Mouse (Mus musculus) CH12.LX (cell line): ENCODE measurements around the gene Tmcc1.
A peak's percentile ranks its signal among the peaks of the same experiment; 100 is the strongest.

Experiments used
- CTCF ChIP-seq, 2 experiments: IDR thresholded peaks in 1 of 2; conservative IDR thresholded peaks in 1 of 2; 2 replicates each; pipeline ENCODE4 v1.5.1; 2011 to 2012; ENCODE audit warnings: low read depth in 2 of 2, low read length in 2 of 2, improper control_type of control experiment in 1 of 2, inconsistent platforms in 1 of 2, mild to moderate bottlenecking in 1 of 2, moderate library complexity in 1 of 2
- EP300 ChIP-seq: IDR thresholded peaks from 2 replicates; pipeline ENCODE4 v1.6.1; 2011; ENCODE audit warnings: low read length, improper control_type of control experiment
- IRF4 ChIP-seq: IDR thresholded peaks from 2 replicates; pipeline ENCODE4 v1.6.1; 2014; ENCODE audit warnings: low read depth, mild to moderate bottlenecking, inconsistent platforms, low read length, improper control_type of control experiment
- NELFE ChIP-seq: IDR thresholded peaks from 2 replicates; pipeline ENCODE4 v1.6.1; 2011; ENCODE audit warnings: low read depth, low read length, improper control_type of control experiment
- SMC3 ChIP-seq: IDR thresholded peaks from 2 replicates; pipeline ENCODE4 v1.6.1; 2011; ENCODE audit warnings: low read depth, low read length, improper control_type of control experiment

GRCm38 (mm10) chr6:116183509-116183908 is 9.8 kb downstream of the Tmcc1 start:
- TF ChIP-seq SMC3 (no peak), NELFE (no peak), IRF4 (peak; percentile 76), CTCF (conservative IDR thresholded peaks at IDR 0.05 in 1 of 2, IDR thresholded peaks at IDR 0.05 in 1 of 2; ENCODE audit: low read depth in 2 of 2, low read length in 2 of 2) (no peak), EP300 (peak; percentile 36; the same call in 1 of the 2 replicates)
